Mouse (Mus musculus) ovary, postnatal 36 days (tissue): ENCODE results near the gene Nod1.

Experiments
- DNase-seq: peaks from one replicate; pipeline ENCODE4 v3.0.0; 2022; ENCODE audit warnings: low spot score, mixed read lengths

The Nod1 gene

DNA sequence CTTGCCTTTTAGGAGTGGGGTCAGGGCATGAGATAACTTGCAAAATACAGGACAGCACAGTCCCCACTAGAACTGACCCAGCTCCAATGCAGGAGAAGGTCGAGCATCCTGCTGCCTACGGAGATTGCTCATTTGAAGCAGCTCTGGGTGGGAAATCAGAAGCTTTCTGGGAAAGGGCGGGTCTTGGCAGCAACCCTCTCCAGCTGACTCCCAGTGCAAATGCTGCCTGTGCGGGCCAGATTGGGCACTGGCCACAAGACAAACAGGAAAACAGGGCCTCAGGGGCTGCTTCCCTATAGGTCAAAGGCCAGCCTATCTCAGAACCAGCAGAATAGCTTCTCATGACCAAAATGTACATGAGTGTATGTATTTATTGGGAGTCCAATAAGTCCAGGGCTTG lies 32.8 kb downstream of the Nod1 start:
- DNase-seq: peak; percentile 39

DNA sequence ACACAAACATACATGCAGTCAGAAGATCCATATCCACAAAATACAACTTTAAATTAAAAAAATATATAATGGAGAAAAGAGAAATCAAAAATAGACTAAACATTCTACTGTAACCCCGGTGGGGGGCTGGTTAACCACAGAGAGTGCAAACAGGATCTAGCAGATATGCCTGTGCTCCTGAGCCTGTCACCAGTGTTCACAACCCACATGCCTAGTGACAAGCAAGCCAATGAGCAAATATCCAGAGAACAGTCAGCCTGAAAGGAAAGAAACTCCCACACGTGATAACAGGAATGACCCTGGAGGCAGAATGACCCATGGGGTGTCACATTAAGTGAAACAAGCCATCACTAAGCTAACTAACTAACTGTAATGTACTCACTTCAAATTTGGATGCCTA lies 35.9 kb downstream of the Nod1 start:
- no peak for DNase-seq

DNA sequence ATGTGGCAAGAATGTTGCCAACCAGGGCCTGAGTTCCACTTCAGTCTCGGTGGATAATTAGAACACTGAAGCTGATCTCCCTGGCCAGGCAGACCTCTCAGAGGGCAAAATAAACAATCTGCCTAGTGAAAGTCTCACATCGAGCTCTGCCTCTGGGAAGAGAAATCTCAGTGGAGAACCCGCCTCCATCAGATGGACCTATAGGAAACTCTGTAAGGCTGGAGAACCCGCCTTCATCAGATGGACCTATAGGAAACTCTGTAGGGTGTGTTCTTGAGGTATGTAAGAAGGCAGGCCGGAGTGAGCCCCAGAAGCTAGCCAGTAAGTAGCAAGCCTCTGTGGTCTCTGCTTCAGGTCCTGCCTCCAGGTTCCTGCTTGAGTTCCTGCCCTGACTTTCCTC lies 37.5 kb downstream of the Nod1 start:
- DNase-seq: no peak

DNA sequence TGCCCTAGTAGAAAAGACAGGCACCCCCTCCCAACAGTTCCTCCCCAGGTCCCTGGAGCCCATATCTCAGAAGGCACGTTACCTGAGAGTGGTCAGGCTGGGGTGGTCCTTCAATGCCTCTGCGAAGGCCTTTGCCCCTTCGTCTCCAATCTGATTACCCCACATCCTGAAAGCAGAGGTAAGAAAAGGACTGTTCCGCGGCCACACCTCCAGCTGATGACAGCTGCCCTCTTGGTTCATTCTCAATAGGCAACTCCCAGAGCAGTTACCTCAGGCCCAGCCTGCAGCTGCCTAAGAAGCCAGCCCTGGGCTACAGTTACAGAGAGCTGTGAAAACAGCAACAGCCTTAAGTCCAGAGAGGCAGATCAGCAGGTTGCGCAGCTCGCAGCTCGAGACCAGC lies 38.1 kb downstream of the Nod1 start:
- no peak for DNase-seq

- DNase-seq: no peak
These were observed 38.5 kb downstream of the Nod1 start for GRCm38 (mm10) chr6:54933866-54934265.

DNA sequence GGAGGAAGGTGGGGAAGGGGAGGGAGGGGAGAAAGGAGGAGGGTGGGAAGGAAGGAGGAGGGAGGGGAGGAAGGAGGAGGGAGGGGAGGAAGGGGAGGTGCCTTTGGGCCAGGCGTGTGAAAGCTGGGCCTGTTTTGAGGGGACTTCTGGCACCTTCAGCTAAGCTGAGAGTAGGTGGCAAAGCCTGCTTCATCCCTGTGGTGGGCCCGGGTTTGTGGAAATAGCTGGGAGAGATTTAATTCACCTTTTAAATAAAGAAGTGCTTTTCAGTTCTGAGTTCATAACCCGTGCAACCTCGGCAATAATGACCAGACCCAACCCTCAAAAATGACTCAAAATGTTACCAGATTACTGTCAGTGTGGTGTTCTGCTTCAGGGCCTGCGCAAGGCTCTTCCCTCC lies 39.2 kb downstream of the Nod1 start:
- DNase-seq: no peak

DNA sequence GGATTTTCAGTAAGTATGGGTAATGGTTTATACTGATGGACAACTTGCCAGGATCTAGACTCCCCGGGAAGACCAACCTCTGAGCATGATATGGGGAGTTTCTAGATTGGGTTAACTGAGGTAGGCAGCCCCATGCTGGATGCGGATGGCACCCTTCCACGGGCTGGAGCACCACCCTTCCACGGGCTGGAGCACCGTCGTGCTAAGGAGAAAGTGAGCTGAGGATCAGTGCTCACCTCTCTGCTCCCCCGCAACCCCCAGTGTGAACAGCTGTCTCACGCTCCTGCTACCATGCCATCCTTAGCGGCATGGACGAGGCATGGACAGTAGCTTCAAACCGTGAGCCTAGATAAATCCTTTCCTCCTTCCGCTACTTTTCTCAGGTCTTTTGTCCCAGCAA lies 39.9 kb downstream of the Nod1 start:
- no peak for DNase-seq

DNA sequence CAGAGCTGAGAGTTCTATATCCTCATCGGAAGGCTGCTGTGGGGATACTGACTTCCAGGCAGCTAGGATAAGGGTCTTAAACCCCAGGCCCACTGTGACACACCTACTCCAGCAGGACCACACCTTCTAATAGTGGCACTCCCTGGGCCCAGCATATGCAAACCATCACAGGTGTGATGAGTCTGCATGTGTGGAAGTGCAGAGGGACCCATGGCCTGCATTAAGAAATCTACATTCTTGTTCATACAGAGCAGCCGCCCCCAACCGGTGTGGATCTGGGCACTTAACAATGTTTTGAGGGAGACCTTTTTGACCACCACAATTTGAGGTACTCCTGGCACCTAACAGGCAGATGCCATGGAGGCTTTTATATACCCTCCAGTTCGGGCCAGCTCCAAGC lies 40.8 kb downstream of the Nod1 start:
- no peak for DNase-seq

DNA sequence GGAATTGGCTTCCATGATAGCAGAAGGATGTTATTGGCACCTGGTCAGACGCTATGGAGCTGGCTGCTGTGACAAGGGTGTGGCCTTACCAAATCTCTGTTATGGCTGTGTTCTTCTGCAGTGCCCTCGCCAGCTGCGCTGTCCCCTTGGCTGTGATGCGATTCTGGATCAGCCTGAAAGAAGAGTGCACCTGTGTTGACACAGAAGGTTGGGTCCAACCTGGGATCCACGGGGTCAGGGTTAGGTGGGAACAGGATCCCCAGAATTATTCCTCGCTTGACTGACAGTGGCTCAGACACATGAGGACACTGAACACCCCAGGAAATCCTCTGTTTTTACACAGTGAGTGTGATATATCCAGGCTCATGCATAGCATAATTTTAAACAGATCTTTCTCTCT lies 44.5 kb downstream of the Nod1 start:
- no peak for DNase-seq

GRCm38 (mm10) chr6:54926899-54927298 lies 45.5 kb downstream of the Nod1 start:
- DNase-seq: no peak

DNA sequence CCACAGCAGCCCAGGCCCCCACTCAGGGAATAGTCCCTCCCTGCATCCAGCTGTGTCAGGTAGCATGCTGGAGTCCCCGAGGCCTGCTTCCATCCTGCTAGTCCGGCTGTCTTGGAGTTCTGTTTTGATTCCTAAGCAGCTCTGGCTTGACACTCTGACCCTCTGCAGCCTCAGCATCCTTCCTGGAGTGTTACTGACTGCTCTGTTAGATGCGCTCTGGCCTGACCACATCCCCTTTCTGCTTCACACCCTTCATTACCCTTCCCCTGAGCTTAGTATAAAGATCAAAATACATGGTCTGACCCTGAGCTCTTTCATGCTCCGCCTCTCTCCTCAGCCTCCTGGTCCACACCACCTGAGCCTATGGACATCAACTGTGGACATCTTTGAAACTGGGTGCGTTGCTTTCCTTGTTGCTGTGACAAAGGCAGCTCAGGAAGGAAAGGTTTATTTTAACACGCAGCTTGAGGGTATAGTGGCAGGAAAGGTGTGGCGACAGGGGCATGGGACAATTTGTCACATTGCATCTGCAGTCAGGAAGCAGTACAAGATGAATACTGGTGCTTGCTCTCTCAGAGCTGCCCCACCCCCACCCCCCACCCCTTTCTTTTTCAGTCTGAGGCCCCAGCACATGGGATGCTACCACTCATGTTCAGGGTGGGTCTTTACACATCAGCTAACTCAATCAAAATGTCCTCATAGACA lies 46.5 kb downstream of the Nod1 start:
- DNase-seq: no peak

DNA sequence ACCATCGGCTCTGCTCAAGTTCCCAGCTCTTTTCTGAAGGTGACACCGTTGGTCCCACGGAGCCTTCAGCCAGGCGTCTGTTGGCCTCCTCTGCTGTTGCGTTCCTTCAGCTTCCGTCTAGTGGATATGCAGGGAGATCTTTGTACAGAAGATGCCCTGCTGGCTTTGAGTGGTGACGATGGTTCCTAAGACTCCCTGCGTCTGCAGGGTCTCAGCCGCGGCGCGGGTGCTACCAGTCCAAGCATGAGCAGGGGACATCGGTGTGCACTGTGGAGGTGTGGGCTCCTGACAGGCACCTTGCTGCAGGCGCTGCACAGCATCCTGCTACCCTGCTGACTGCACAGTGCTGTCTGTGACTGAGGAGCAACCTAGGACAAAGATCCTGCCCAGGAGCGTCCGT lies 47.9 kb downstream of the Nod1 start:
- DNase-seq: no peak

GRCm38 (mm10) chr6:54918521-54918920 lies 53.9 kb downstream of the Nod1 start:
- no peak for DNase-seq

- peak; percentile 39 for DNase-seq
These were observed 54.9 kb downstream of the Nod1 start for GRCm38 (mm10) chr6:54917523-54917922.

- no peak for DNase-seq
These were observed 55.5 kb downstream of the Nod1 start for GRCm38 (mm10) chr6:54916941-54917340.

GRCm38 (mm10) chr6:54916163-54916562 lies 56.2 kb downstream of the Nod1 start:
- no peak for DNase-seq

GRCm38 (mm10) chr6:54914977-54915376 lies 57.4 kb downstream of the Nod1 start:
- DNase-seq: no peak

DNA sequence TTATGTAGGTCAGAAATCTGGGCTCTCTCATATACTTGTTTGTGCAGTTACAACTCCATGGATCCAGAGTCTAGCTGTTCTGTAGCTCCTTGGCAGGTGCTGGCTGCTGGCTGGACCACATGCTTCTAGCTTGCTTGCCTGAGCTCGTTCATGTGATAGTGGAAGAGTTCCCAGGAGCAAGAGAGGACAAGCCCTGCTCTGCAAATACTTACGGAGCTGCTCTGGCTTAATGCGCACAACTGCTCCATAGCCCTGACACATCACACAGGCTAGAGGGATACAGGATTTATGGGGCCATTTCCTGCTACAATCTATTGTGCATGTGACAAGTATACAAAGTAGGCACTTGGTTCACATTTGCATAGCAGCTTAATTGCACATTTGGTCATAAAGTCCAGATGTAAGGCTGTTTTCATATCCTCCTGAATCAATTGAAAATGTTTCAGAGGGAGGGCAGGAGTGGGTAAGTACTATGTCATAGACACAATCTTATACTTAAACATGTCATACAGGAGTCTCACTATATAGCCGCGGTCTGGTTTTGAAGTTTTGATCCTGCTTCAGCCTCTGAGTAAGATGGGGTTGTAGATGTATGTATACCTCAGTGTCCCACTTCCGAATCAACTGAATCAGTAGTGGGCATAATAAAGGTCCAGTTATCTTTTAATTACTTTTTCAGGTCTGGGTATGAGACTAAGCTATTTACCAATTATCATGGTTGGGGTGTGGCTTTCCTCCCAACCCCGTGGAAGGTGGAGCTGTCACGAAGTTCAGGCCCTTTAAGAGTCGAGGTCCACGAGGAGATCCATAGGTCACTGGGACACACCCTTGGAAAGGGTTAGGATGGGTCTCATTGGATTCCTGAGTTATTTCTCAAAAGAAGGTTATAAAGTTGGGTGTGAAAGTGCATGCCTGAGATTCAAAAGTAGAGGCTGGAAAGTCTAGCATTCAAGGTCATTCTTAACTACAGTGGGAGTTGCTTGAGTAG lies 66.1 kb downstream of the Nod1 start:
- no peak for DNase-seq

GRCm38 (mm10) chr6:54902547-54902946 lies 69.9 kb downstream of the Nod1 start:
- DNase-seq: no peak

- no peak for DNase-seq
These were observed 72.2 kb downstream of the Nod1 start for GRCm38 (mm10) chr6:54900256-54900655.

GRCm38 (mm10) chr6:54891384-54891783 lies 81.0 kb downstream of the Nod1 start:
- no peak for DNase-seq

DNA sequence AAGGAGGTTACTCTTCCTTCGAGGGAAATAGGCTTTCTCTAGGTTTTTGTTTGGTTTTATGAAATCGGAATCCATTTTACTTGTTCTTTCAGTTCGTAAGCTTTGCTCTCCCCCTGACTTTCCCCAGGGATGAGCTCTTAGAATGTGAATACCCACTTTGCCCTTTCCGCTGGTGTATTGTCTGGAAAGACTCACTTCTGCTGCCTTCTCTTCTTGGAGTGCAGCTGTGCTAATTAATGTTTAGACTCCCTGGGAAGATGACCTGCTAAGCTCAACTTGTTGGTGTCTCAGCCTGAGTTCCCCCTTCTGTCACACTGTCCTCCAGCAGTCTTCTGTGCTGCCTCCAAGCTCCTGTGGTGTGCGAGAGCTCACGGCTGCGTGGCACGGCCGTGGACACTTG lies 82.2 kb downstream of the Nod1 start:
- DNase-seq: no peak

DNA sequence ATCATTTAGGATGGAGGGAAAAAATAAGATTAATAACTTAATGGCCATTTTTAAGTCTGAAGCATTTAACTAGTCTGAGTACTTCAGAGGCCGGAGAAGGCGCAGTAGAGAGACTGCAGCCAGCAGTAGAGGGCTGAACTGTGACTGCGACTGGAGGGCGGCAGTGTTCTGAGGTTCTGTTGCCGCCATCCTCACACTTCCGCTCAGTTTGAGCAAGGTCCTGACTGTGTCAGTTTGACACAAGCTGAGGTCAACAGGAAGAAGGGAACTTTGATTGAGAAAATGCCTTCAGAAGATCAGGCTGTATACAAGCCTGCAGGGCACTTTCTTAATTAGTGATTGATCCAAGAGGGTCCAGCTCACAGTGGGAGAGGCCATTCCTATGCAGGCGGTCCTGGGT lies 86.2 kb downstream of the Nod1 start:
- no peak for DNase-seq
